Mouse (Mus musculus): ENCODE results near the gene Gorab.

Gorab gene

DNA sequence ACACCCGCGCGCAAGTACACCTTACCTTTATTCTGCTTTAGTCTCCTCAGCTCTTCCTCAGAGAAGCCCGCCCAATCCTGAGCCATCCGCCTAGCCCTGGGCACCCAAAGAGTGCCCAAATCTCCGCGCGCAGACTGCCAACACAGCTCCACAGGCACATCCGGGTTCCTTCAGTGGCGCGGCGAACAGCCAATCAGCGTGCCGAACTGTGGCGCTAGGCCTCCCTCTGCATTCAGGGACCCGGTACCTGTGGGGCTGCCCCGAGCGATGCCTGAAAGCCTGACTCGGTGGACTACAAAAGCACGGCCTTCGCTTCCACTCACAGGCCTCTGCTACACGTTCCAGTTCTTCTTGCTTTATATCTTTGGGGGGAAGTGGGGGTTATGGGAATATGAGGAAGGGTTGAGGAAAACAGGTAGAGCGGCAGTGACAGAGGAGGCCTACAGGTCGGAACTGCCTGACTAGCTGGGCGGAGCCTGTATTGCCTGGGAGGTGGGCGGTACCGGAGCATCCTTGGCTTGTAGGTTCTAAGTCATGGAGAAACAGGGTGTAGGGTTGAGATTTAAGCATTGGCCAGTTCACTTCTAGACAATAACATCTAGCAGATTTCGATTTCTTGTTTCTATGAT, at the start of gene Gorab:
Gorab (minus strand) TSS at position 172 of the 629 bp plus-strand sequence.
- peak; percentile 95 for DNase-seq

DNA sequence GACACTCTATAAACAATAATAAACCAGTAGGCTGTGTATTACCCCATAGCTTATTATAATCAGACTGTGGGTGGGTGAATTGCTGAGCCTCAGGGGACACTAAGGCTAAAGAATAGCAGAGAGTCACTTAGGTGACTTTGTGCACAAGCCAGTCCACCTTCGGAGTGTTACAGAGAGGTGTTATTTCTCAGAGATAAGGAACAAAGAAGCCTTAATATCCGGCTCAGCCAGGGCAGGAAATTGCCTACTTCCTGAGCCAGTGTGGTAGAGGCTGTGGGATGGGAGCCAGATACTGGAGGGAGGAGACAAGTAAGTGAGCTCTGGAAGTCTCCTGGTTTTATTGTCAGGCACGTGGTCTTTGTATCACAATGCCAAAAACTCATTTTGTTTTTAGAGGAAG, 40.4 kb upstream of the Gorab start:
- peak; percentile 56 for DNase-seq

DNA sequence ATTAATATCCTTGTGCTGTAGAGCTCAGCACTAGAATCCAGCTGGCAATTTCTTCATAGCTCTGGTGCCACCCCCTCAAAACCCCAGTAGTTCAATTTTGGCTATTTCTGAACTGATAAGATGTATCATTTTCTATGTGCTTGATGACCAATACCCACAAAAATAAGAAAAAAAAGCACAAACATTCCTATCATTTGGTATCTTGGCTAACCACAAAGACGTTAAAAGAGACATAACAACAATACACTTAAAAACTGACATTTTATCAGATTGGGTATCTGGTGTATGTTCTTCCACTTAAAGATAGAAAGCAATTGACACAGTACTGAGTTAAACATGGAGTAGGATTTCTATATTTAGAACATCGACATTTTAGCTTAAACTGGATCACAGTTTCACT, 35.5 kb upstream of the Gorab start:
- DNase-seq = no peak

DNA sequence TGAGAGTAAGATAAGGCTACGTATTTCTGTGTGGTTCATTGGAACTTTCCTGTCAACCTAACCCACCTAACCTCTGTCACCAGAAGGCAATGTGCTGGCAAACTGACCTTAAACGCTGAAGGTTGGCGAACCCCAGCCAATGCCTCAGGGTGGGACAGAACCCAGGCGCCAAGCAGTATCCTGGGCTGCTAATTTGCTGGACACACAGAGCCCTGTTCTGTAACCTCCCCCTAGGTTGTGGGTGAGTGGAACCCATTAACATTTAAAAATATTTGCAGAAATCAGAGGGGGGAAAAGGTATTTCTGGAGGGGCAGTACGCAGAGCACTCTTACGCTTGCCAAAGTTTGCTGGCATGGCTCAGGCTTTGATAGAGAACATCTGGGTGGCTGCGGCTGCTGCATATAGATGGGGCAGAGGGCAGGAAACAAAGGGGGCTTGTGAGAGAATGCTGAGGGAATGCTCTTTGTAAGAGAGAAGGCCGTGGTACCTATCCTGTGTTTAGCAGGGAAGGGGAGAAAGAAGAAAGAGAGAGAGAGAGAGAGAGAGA, 20.1 kb upstream of the Gorab start:
- DNase-seq = no peak

DNA sequence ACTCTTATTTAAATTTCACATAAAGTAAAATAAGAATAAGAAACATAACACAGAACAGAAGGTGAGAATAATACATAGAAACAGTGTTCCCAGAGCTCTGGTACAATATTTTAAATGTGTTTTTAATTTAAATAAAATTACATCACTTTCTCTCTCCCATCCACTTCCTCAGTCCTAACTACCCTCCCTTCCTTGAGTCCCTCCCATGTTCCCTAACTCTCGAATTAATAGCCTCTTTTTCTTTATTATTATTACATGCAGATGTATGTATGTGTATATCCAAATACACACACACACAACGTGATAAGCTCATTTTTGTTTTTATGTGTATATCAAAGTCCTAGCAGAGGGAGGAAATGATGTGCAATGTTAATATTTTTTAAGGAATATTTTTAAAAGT, 13.7 kb upstream of the Gorab start:
- no peak for DNase-seq

DNA sequence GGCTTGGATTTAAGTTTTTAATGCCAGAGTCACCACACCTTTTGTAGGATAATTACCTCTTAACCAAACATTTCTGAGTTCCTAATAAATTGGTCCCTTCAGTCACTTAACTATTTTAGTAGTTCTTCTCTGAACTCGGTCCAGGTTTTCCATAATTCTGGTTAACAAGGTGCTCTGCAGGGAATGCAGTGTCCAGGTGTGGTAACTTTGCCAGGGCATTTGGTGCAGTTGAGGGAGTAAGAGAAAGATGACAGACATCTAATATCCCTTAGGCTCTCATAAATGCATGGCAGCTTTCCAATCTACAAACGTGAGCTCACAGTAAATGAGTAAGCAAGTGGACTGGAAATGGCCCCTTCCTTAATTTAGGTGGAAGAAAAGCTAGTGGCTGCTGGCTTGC, 10.7 kb upstream of the Gorab start:
- DNase-seq = no peak

DNA sequence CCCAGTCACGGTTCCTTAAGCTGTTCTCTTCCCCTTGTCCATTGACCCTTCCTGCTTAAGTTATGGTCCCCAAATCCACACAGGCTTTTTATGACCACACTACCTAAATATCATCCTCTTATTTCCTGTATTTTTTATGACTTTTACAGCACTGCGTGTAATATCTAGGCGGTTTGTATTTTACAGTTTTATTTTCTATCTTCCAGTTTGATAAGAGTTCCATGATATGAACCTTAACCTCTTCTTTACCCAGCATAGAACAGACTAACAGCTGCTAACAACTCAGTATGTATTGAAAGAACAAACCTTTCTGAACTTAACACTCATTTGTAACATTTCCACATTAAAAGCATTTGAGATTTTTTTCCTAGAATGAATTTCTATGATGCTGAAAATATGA, 2.7 kb upstream of the Gorab start:
- DNase-seq = no peak

DNA sequence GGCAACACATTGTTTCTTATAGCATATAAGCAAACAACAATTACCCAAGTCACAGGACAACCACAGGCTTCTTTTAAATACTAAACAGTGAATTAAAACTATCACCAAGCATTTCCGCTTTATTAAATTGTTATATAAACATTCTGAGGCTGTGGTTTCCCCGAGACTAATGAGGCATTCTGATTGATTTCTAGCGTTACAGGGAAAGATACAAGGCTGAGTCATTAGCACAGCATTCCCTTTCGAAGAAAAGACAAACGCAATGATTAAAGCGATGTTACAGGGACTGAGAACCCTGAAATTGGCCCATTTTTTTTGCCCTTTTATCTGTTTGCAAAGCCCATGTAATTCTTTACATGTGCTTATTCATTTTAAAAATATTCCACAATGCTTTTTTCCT, 12.1 kb downstream of the Gorab start:
- DNase-seq = no peak

DNA sequence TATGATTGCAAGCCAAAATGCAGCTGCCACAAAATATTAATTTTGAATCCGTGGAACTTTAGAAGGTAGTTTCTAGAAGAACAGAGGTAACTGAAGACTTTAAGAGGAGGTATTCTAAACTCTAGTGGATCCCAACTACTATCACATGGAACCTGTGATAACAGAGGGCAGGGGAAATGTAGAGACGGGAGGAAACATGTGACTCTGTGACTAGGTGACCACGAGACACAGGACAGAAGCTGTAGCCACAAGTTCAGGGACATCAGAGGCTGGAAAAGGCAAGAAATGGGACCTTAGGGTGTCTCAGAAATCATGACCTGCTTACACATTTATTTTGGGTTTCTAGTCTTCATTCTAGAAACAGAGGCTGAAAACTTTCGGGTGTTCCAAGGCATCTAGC, 13.4 kb downstream of the Gorab start:
- no peak for DNase-seq

DNA sequence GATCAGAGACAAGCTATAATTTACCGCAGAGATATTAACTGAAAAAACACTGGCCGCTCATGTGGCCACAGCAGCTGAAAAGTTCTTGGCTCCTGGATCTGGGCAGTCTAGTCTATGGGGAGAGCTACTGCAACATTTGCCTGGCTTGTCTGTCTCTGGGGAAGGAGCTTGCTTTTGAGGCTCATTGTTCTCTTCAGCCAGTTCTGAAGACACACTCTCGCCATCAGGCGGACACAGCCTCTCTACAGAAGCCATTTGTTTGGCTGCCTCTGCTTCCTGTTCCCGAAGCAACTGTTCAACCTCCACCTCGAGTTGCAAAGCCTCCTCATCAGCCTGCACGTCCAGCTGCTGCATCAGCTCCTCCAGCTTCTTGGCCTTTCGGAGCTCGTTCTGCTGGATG, 17.3 kb downstream of the Gorab start:
- no peak for DNase-seq

DNA sequence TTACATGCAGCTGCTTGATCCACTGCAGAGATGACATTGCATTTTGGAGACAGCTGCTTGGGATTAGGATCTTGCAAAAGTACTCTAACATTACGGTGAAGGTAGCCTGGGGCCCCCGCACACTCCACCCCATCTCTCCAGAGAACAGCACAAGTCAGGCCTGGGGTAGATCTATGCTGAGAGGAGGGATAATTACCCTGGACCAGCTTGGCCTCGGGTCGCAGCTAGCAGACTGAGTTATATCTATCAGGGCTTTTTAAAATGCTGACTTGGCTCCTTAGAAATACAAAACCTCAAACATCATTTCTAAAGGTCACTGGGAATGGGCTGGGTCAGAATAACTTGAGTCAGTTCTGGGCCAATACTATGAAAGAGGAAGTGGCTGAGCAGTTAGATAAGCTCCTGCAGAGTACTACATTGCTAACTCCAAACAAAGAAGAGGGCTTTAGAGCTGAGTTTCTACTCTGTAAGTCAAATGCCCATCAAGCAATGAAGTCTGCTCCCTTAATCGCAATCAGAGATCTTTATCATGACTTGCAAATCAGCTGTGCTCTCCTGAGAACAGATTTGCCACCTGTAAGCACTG, 19.9 kb downstream of the Gorab start:
- no peak for DNase-seq

DNA sequence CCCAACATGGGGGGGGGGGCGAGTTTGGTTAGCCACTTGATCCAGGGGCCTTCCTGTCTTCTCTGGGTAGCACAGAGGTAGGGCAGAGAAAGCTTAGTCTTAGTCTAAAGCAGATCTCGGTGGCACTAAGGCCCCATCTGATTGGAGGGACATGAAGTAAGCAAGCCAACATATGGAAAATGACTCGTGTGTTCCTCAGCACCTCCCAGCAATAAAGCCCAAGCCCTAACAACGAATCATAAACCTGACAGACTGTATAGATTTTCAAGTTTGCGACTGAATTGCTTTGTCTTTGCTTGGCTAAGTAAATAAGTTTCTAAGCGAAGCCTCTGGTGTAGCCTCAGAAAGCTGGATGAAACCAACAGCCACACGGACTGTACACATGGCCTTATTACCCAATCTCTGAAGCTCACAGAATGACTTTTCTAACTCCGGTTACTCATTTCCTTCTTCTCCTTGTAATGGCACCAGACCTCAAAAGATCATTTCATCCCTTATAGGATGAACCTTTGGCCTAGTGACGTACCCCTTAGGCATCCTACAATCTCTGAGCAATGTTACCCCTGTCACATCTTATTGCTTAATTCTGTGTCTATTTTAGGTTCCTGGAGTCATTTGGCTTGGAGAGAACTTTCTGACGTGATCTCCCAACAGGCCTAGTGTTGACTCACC, 21.3 kb downstream of the Gorab start:
- DNase-seq = no peak

DNA sequence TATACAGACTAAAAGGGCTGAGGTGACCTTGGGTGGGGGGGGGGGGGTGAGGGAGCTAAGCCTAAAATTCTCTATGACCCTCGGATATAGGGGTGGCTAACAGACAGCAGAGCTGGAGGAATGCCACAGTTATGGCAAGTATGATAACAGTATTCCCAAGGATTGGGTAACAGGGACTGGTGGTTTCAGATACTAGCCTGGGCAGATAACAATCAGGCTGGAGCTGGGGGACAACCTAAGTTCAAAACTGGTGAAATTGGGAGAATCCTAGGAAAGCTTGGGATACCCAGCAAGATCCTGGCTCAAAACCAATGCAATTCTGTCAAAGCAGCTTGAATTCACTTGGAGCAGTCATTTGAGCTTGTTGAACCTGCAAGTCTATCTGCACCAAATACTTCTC, 22.9 kb downstream of the Gorab start:
- DNase-seq = no peak

DNA sequence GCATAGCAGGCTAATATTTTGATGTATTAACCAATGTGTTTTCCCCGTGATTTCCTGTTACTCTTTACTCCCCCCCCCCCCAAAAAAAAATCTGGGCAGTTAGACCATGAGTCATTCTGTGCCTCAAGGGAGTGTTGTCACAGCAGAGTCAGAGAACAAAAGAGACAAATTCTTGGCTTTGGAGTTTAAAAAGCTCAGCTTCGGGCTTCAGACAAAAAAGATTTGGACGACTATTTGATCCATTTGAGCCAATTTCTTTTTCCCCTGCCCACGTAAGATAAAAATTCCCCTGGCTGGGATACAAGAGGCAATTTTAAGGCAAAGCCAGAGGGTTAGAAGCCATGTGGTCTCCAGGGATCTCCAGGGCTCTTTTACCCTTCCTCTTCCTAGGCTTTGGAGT, 23.4 kb downstream of the Gorab start:
- peak; percentile 24 for DNase-seq

DNA sequence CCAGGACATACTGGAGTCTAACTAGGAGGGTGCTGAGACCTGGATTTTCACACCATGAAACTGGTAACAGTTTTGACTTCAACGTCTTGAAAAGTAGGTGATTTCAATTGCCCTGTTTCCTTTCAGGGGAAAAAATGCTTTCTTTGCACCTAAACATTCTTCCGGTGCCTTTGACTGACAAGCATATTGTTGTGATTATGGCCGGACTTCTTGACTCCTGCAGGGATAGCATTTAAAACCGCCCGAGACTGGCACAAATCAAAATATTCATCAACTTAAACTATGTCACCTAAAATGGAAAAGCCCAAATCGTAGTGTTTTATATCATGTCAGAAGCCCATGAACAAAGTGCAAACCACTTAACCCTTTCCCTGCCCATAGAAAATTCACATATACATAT, 25.5 kb downstream of the Gorab start:
- no peak for DNase-seq

DNA sequence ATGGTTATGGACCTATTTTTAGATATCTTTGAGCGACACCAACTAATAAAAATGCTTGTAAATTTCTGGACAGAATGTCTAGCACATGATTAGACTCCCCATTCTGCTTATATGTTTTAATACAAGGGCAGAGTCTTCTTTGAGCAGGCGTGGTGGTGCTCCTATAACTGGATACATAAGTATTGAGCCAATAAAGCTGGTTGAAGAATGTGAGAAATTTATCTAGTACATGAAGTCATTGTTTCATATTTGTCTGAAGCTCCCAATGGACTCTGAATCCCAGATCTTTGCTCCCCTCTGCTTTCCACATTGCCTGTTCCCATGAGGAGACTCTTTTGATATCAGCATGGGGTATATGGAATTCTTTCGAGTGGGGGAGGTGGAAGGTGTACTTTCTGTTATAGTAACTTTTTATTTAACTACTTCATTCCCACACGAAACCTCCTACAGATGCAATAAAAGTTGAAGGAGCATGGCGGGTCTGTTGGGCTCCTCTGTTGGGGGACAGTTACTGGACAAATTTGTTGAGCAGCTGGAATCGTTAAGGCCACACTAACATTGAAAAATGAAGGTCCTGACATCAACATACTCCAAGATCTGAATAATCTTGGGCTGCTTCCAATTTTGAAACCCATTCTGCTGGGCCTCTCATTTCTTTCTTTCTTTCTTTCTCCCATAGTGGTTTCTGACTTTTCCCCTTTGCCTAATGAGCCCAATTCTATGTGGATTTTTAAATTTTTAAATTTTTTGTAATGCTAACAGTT, 26.5 kb downstream of the Gorab start:
- DNase-seq = no peak

DNA sequence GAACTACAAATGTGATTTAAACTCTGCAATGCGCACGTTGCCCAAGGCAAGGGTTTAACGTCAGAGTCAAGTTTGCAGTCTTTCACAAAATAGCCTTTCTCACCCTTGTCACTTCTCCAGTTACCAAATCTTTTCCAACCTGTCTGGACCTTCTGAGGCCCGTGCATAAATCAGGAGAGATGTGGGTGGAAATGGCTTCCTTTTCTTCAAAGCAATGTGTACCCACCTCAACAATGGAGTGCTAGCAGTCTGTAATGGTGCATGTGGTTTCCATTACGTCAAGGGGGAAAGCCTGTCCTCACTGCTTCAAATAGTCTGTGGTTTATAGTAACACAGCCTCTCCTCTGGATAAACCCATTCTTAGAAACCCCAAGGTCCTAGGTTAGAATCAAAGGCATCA, 29.0 kb downstream of the Gorab start:
- DNase-seq = no peak

DNA sequence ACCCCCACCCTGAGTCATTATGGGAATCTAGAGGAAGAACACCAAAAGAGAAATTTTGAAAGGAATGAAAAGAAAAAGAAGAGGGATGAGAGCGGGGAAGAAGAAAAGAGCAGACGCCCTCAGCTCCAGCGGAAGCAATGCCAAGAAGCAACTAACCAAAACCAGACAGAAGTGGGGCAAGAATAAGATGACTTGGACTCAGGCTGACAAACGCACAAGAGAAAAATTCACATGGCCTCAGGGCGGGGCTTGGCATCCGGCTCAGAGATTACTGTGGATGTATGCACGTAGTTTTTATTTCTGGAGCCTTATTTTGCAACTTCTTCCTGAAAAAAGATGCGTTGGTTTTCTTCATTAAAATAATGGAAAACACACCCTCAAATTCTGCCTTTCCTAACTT, 41.3 kb downstream of the Gorab start:
- no peak for DNase-seq

DNA sequence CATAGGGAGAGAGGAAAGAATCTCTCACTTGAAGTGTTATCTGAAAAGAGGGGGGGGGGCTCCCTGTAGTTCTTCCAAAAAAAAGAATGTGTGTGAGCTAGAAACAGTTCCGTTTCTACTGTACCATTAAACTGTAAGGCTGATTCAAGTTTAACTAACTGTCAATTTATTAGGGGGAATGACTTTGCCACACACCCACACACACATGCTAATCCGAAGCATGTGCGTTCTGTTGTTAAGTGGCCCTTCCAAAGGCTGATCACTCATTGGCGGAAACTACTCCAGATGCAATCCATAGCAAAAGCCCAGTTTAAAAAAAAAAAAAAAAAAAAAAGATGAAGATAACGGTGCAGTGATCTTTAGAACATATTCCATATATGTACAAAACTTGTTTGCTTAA, 42.1 kb downstream of the Gorab start:
- DNase-seq = no peak

DNA sequence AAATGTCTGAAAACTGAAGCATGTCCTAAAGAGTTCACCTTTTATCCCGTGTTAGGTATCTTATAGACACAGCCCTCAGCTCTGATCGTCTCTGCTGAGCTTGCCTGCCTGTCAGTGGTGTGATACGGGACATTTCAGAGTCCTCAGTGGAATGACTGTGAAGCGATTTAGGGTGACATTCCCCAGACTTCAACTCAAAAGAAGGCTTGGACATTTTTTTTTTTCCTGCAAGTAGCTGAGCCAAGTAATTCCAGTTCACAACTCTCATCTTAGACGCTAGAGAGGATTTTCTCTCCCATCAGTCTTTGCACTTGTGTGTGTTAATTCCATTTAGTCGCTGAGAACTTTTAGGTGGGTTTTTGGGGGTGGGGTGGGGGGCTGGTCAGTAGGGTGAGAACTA, 42.7 kb downstream of the Gorab start:
- no peak for DNase-seq

DNA sequence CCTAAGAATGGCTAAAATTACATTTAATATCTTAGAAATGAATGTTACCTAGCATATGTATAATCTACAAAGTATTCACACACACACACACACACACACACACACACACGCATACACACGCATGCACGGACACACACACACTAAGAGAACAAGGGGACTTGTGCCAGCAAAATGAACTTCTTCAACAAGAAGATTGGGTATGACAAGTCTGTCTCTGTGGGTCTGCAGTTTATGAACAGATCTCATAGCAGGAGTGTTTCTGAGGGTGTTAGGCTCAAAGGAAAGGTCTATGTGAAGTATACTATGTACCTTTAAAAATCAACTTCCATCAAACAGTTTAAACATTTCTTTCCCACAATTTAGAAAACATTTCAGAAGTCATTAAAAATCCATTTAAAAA, 43.9 kb downstream of the Gorab start:
- no peak for DNase-seq

DNA sequence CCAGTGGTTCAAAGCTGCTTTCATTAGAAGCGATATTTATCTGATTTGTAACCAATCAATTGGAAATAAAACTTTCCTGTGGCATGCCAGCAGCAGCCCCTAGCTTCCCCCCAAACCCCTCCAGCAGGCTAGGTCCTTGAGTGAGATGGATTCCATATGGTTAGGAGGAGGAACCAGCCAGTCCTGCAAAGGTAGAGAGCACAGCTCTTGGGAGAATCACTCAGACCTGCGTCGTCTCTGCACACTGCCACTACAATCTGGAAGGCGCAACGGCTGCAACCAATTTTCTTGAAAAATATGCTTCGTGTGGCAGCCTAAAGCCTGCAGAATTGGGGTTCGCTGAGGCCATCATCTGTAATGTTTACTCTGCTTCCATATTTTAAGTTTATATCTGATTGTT, 45.3 kb downstream of the Gorab start:
- no peak for DNase-seq

DNA sequence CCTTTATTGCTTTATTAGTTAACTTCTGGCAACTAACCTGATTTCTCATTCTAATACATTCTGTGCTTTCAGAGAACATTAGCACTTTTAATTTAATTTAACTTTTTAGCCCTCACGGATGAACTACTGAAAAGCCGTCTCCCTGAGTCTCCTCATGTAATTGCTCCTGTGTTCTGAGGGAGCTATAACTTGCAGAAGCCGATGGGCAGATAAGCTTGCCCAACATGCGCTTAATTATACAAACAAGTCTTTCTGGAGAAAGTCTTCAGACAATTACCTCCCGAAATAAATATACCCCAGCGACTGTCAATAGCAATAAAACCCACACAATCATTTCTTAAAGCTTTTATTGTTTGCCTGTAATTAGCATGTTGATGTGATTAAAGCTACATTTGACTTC, 45.7 kb downstream of the Gorab start:
- DNase-seq = no peak

DNA sequence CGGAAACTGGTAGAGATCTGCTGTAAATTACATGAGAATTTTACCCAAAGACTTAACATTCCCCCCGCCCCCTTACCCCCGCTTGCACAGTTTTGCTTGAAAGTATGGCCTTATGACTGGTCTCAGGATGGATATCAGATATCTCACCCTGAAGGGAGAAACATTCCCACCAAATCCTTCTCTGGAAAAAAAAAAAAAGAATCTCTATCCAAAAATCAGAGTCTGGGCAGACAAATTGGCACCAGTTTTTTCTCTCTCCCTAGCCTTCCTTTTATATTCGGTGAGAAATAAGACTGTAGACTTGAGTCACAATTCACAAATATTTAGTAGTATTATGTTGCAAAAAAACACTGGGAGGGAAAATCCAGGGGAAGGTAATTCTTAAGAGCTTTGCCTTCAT, 47.3 kb downstream of the Gorab start:
- DNase-seq = no peak
